Comparison of ENCODE assay signal across 9 mouse cellular contexts in genomic region chr6:83774126-83774525, GRCm38 (mm10). TPM values are rescaled to one million over a fixed set of nuclear protein-coding genes. Genes with fewer than 3 reads are reported as not detected.
A peak's percentile ranks its signal among the peaks of the same experiment; 100 is the strongest.
DNase-seq lines count a peak whose midpoint lies in the region; ATAC-seq and TF ChIP-seq lines count a peak whose summit lies in the region.
"Had no signal": no experiment of that assay in that cellular context is flagged by ENCODE, and none has a peak within 500 bp of the region (broad histone marks: within the 10 kb centered on the region; RNA-seq: fewer than 3 reads in every experiment).

No protein-coding gene starts in this region.

- peak overlapping the region; percentile 95; the same call in 1 of the 2 replicates for H3K9ac ChIP-seq in lung, embryonic 14.5 days
- H3K9ac ChIP-seq in limb, embryonic 15.5 days = no peak overlapping the region
- peak overlapping the region; percentile 90; the same call in 1 of the 2 replicates for H3K9ac ChIP-seq in stomach, embryonic 14.5 days (replicated peaks; ENCODE audit: low read depth, low read length)

- H3K4me3 ChIP-seq in lung, embryonic 14.5 days (ENCODE audit: low read depth, low read length) = peak overlapping the region; percentile 92; the same call in 1 of the 2 replicates
- peak overlapping the region; percentile 93 for H3K4me3 ChIP-seq in limb, embryonic 15.5 days
- H3K4me3 ChIP-seq in stomach, embryonic 14.5 days (ENCODE audit: low read depth, low read length) = peak overlapping the region; percentile 85

- H3K4me1 ChIP-seq in lung, embryonic 14.5 days (ENCODE audit: insufficient read depth) = peaks cover 7% of the 10 kb centered on the region; the same call in 1 of the 2 replicates
- H3K4me1 ChIP-seq in limb, embryonic 15.5 days = peaks cover 16% of the 10 kb centered on the region
- H3K4me1 ChIP-seq in stomach, embryonic 14.5 days (ENCODE audit: control insufficient read depth, insufficient read depth, low read length) = peaks cover 15% of the 10 kb centered on the region; the same call in 1 of the 2 replicates

- 51% methylated on average over 8 of the region's 9 CpGs for WGBS in lung, embryonic 14.5 days
- 49% methylated on average over 9 of the region's 9 CpGs for WGBS in limb, embryonic 15.5 days
- WGBS in stomach, embryonic 14.5 days = 55% methylated on average over 9 of the region's 9 CpGs

- TF ChIP-seq CTCF in lung, embryonic 14.5 days (IDR thresholded peaks at IDR 0.05; ENCODE audit: low read depth) = no peak

- peaks cover 40% of the 10 kb centered on the region for H3K36me3 ChIP-seq in lung, embryonic 14.5 days (ENCODE audit: insufficient read depth)
- H3K36me3 ChIP-seq in limb, embryonic 15.5 days = peaks cover 38% of the 10 kb centered on the region
- H3K36me3 ChIP-seq in stomach, embryonic 14.5 days (ENCODE audit: control insufficient read depth, insufficient read depth, low read length) = peaks cover 13% of the 10 kb centered on the region

- peak overlapping the region; percentile 89 for H3K4me2 ChIP-seq in lung, embryonic 14.5 days
- H3K4me2 ChIP-seq in limb, embryonic 15.5 days = peak overlapping the region; percentile 78
- peak overlapping the region; percentile 78 for H3K4me2 ChIP-seq in stomach, embryonic 14.5 days (replicated peaks; ENCODE audit: low read depth, low read length)

- H3K27me3 ChIP-seq in lung, embryonic 14.5 days (ENCODE audit: insufficient read depth, low read length) = no peaks in the 10 kb centered on the region
- no peaks in the 10 kb centered on the region for H3K27me3 ChIP-seq in limb, embryonic 15.5 days
- no peaks in the 10 kb centered on the region for H3K27me3 ChIP-seq in stomach, embryonic 14.5 days (ENCODE audit: control insufficient read depth, insufficient read depth, low read length)

- ATAC-seq in lung, embryonic 14.5 days (ENCODE audit: insufficient read depth) = no peak
- no peak for ATAC-seq in limb, embryonic 15.5 days (ENCODE audit: insufficient number of reproducible peaks, low FRiP score, low TSS enrichment, low read depth)
- no peak for ATAC-seq in stomach, embryonic 14.5 days (ENCODE audit: insufficient number of reproducible peaks, insufficient read depth, low FRiP score, low read depth)
- no peak for ATAC-seq in inflammation-experienced regulatory T-cells, adult 6 months

- no peak overlapping the region for H3K27ac ChIP-seq in lung, embryonic 14.5 days (ENCODE audit: low read depth)
- H3K27ac ChIP-seq in limb, embryonic 15.5 days = no peak overlapping the region
- no peak overlapping the region for H3K27ac ChIP-seq in stomach, embryonic 14.5 days (ENCODE audit: low read length)

- DNase-seq in lung, embryonic 14.5 days = no peak
- no peak for DNase-seq in lung, postnatal 10 days
- peak; percentile 43 for DNase-seq in fibroblast of lung, adult 2 months (ENCODE audit: low read depth)
- DNase-seq in right cerebral cortex, adult 18-20 months = no peak
- DNase-seq in adrenal gland, postnatal 10 days = no peak

- H3K9me3 ChIP-seq in lung, embryonic 14.5 days (ENCODE audit: low read depth, low read length) = no peaks in the 10 kb centered on the region
- H3K9me3 ChIP-seq in limb, embryonic 15.5 days = no peaks in the 10 kb centered on the region
- H3K9me3 ChIP-seq in stomach, embryonic 14.5 days (ENCODE audit: control insufficient read depth, low read depth, low read length) = no peaks in the 10 kb centered on the region

RNA-seq across cellular contexts. Expression of gene Tex261, which starts 1.5 kb away (rescaled TPM):
- polyA plus RNA-seq in lung, embryonic 14.5 days (2014; fragmentation: Nextera tagmentation; extraction: Ambion mirVana) = 74.7 and 77.4 TPM in 2 replicates
- 89.0 and 90.3 TPM in 2 replicates for polyA plus RNA-seq in limb, embryonic 15.5 days (2015; fragmentation: Nextera tagmentation; extraction: Ambion mirVana)
- polyA plus RNA-seq in stomach, embryonic 14.5 days (2014; fragmentation: Nextera tagmentation; extraction: Ambion mirVana) = 68.1 and 75.4 TPM in 2 replicates
- polyA plus RNA-seq in inflammation-experienced regulatory T-cells, adult 6 months (2017; shearing (Covaris generic)) = 100 to 1,000 TPM in 1 of 3 experiments, 10 to 100 TPM in 2; 67.9 to 100 (median 91.6) TPM
- 10 to 100 TPM; 89.1 to 93.1 TPM for total RNA-seq in adrenal gland, postnatal 10 days (2021)

RNA-seq across cellular contexts. Expression of gene Ankrd53, which starts 11.7 kb away (rescaled TPM):
- polyA plus RNA-seq in lung, embryonic 14.5 days (2014; fragmentation: Nextera tagmentation; extraction: Ambion mirVana) = 0.21 TPM in 1 of 2 replicates, not detected in the other
- polyA plus RNA-seq in limb, embryonic 15.5 days (2015; fragmentation: Nextera tagmentation; extraction: Ambion mirVana) = 0.10 and 0.12 TPM in 2 replicates
- 0.20 TPM in 1 of 2 replicates, not detected in the other for polyA plus RNA-seq in stomach, embryonic 14.5 days (2014; fragmentation: Nextera tagmentation; extraction: Ambion mirVana)
- polyA plus RNA-seq in inflammation-experienced regulatory T-cells, adult 6 months (2017; shearing (Covaris generic)) = under 1 TPM in 1 of 3 experiments, not detected in 2; 0.29 TPM
- total RNA-seq in adrenal gland, postnatal 10 days (2021) = under 1 TPM in 1 of 2 experiments, not detected in 1; 0.15 TPM
- polyA plus RNA-seq: brain, embryonic 14.5 days had no signal

RNA-seq across cellular contexts. Expression of gene Nagk, which starts 20.7 kb away (rescaled TPM):
- polyA plus RNA-seq in lung, embryonic 14.5 days (2014; fragmentation: Nextera tagmentation; extraction: Ambion mirVana) = 46.1 and 49.3 TPM in 2 replicates
- 72.1 and 73.1 TPM in 2 replicates for polyA plus RNA-seq in limb, embryonic 15.5 days (2015; fragmentation: Nextera tagmentation; extraction: Ambion mirVana)
- 61.5 and 63.1 TPM in 2 replicates for polyA plus RNA-seq in stomach, embryonic 14.5 days (2014; fragmentation: Nextera tagmentation; extraction: Ambion mirVana)
- 10 to 100 TPM; 24.2 to 42.4 (median 38.8) TPM for polyA plus RNA-seq in inflammation-experienced regulatory T-cells, adult 6 months (2017; shearing (Covaris generic))
- total RNA-seq in adrenal gland, postnatal 10 days (2021) = 10 to 100 TPM; 38.8 to 42.8 TPM

RNA-seq across cellular contexts. Expression of gene Atp6v1b1, which starts 31.3 kb away (rescaled TPM):
- polyA plus RNA-seq in lung, embryonic 14.5 days (2014; fragmentation: Nextera tagmentation; extraction: Ambion mirVana) = not detected in 2 replicates
- not detected in 2 replicates for polyA plus RNA-seq in limb, embryonic 15.5 days (2015; fragmentation: Nextera tagmentation; extraction: Ambion mirVana)
- polyA plus RNA-seq in stomach, embryonic 14.5 days (2014; fragmentation: Nextera tagmentation; extraction: Ambion mirVana) = 0.42 and 0.45 TPM in 2 replicates
- not detected for polyA plus RNA-seq in inflammation-experienced regulatory T-cells, adult 6 months (2017; shearing (Covaris generic))
- not detected for total RNA-seq in adrenal gland, postnatal 10 days (2021)

RNA-seq across cellular contexts. Expression of gene Paip2b, which starts 57.4 kb away (rescaled TPM):
- 19.3 and 19.8 TPM in 2 replicates for polyA plus RNA-seq in lung, embryonic 14.5 days (2014; fragmentation: Nextera tagmentation; extraction: Ambion mirVana)
- polyA plus RNA-seq in limb, embryonic 15.5 days (2015; fragmentation: Nextera tagmentation; extraction: Ambion mirVana) = 17.6 and 27.9 TPM in 2 replicates
- 20.7 and 22.0 TPM in 2 replicates for polyA plus RNA-seq in stomach, embryonic 14.5 days (2014; fragmentation: Nextera tagmentation; extraction: Ambion mirVana)
- 10 to 100 TPM; 19.6 to 30.8 (median 21.7) TPM for polyA plus RNA-seq in inflammation-experienced regulatory T-cells, adult 6 months (2017; shearing (Covaris generic))
- 10 to 100 TPM; 24.8 to 25.4 TPM for total RNA-seq in adrenal gland, postnatal 10 days (2021)
